Mouse (Mus musculus) E14TG2a.4 (cell line): Measurements from ENCODE around the gene Vwa3a.
A peak's percentile ranks its signal among the peaks of the same experiment; 100 is the strongest.

Experiments used
- H3K27me3 ChIP-seq: 2 replicates; pipeline ENCODE4 v1.6.1; 2014; ENCODE audit warnings: low read length, control low read depth; ENCODE audit not compliant: insufficient read depth
- H3K36me3 ChIP-seq: 2 replicates; pipeline ENCODE4 v1.6.1; 2014; ENCODE audit warnings: low read length, control low read depth; ENCODE audit not compliant: insufficient read depth
- H3K4me1 ChIP-seq: replicated peaks from 2 replicates; pipeline ENCODE4 v1.6.1; 2014; ENCODE audit warnings: low read depth, low read length, control low read depth
- H3K4me3 ChIP-seq: replicated peaks from 2 replicates; pipeline ENCODE4 v1.5.1; 2014; ENCODE audit warnings: mild to moderate bottlenecking, low read length
- H3K9me3 ChIP-seq: 2 replicates; pipeline ENCODE4 v1.6.1; 2014; ENCODE audit warnings: low read length, control low read depth
- CTCF ChIP-seq: conservative IDR thresholded peaks from 2 replicates; pipeline ENCODE4 v1.5.1; 2014; ENCODE audit warnings: low read length
- NANOG ChIP-seq: IDR thresholded peaks from 2 replicates; pipeline ENCODE4 v1.6.1; 2014; ENCODE audit warnings: borderline replicate concordance, low read length, mixed read lengths
- POU5F1 ChIP-seq: IDR thresholded peaks from 2 replicates; pipeline ENCODE4 v1.6.1; 2014; ENCODE audit warnings: low read length, borderline replicate concordance

Gene Vwa3a

GRCm38 (mm10) chr7:120751906-120752305, 12.8 kb downstream of the Vwa3a start:
- H3K4me3 ChIP-seq, result no peak overlapping the region
- TF ChIP-seq NANOG (no peak), CTCF (no peak), POU5F1 (no peak)
- no peaks in the 10 kb centered on the region for H3K4me1 ChIP-seq
- H3K36me3 ChIP-seq, result no peaks in the 10 kb centered on the region
- H3K27me3 ChIP-seq, result no peaks in the 10 kb centered on the region; the same call in 1 of the 2 replicates
- 0 out of 2 replicates have a peak, but pooled peaks cover under 1% of the 10 kb centered on the region for H3K9me3 ChIP-seq

DNA sequence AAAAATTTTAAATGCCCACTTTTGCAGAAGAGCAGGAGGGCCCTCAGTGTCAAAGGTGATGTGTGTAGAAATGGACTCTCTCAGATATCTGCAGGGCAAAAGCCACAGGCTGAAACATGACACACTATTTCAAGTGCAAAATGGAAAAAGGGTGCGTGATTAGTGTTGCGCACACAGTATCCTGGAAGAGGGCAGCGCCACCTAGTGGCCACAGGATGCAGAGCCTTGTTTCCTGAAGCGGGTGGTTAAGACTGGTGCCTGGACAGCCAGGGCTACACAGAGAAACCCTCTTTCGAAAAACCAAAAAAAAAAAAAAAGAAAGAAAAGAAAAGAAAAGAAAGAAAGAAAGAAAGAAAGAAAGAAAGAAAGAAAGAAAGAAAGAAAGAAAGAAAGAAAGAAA, 15.6 kb downstream of the Vwa3a start:
- Histone ChIP-seq H3K9me3 (0 out of 2 replicates have a peak, but pooled peaks cover 3% of the 10 kb centered on the region), H3K4me1 (no peaks in the 10 kb centered on the region), H3K27me3 (no peaks in the 10 kb centered on the region), H3K36me3 (no peaks in the 10 kb centered on the region), H3K4me3 (no peak overlapping the region)
- TF ChIP-seq CTCF (peak; percentile 76), POU5F1 (no peak), NANOG (no peak)

- H3K9me3 ChIP-seq, result peaks cover 3% of the 10 kb centered on the region; the same call in 1 of the 2 replicates
- peaks cover 6% of the 10 kb centered on the region; the same call in 1 of the 2 replicates for H3K27me3 ChIP-seq
- H3K36me3 ChIP-seq, result no peaks in the 10 kb centered on the region
- TF ChIP-seq NANOG, result no peak
- TF ChIP-seq CTCF, result no peak
- TF ChIP-seq POU5F1, result no peak
- no peak overlapping the region for H3K4me3 ChIP-seq
- H3K4me1 ChIP-seq, result no peaks in the 10 kb centered on the region
Observed at GRCm38 (mm10) chr7:120767369-120767768, 28.3 kb downstream of the Vwa3a start.

DNA sequence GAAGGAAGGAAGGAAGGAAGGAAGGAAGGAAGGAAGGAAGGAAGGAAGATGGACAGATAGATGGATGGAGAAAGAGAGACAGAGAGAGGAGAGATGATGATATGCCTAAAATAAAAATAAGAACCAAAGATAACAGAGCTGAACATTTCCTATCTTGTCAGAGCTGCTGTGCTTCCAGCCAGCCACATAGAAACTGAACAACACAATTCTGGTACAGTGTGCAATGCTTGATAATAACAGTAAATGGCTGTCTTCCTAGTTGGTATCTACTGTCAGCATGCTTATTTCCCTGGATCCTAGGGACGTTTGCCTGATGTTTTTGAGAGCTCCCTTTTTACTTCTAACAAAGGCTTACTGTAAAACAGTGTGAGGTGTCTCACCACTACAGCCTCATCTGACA, 32.3 kb downstream of the Vwa3a start:
- H3K9me3 ChIP-seq, result peaks cover 3% of the 10 kb centered on the region; the same call in 1 of the 2 replicates
- TF ChIP-seq CTCF (no peak), POU5F1 (no peak), NANOG (no peak)
- H3K4me3 ChIP-seq, result no peak overlapping the region
- H3K36me3 ChIP-seq, result no peaks in the 10 kb centered on the region
- H3K27me3 ChIP-seq, result peaks cover 6% of the 10 kb centered on the region; the same call in 1 of the 2 replicates
- no peaks in the 10 kb centered on the region for H3K4me1 ChIP-seq

GRCm38 (mm10) chr7:120778012-120778411, 38.9 kb downstream of the Vwa3a start:
- no peaks in the 10 kb centered on the region for H3K9me3 ChIP-seq
- peaks cover 5% of the 10 kb centered on the region; the same call in 1 of the 2 replicates for H3K27me3 ChIP-seq
- H3K36me3 ChIP-seq, result no peaks in the 10 kb centered on the region
- no peak for TF ChIP-seq NANOG
- no peak for TF ChIP-seq CTCF
- no peak for TF ChIP-seq POU5F1
- no peak overlapping the region for H3K4me3 ChIP-seq
- no peaks in the 10 kb centered on the region for H3K4me1 ChIP-seq

- Histone ChIP-seq H3K27me3 (0 out of 2 replicates have a peak, but pooled peaks cover 6% of the 10 kb centered on the region), H3K36me3 (no peaks in the 10 kb centered on the region)
Observed at GRCm38 (mm10) chr7:120795544-120795943, 56.4 kb downstream of the Vwa3a start.

GRCm38 (mm10) chr7:120796369-120796768, 57.3 kb downstream of the Vwa3a start:
- Histone ChIP-seq H3K27me3 (0 out of 2 replicates have a peak, but pooled peaks cover 6% of the 10 kb centered on the region), H3K4me3 (no peak overlapping the region), H3K36me3 (no peaks in the 10 kb centered on the region), H3K4me1 (no peaks in the 10 kb centered on the region), H3K9me3 (peaks cover 10% of the 10 kb centered on the region)
- TF ChIP-seq CTCF (no peak), POU5F1 (no peak), NANOG (no peak)

More at GRCm38 (mm10) chr7:120795544-120795943, 56.4 kb downstream of the Vwa3a start:
- Histone ChIP-seq H3K9me3 (peaks cover 10% of the 10 kb centered on the region), H3K4me1 (no peaks in the 10 kb centered on the region), H3K4me3 (no peak overlapping the region)
- TF ChIP-seq NANOG, result no peak
- no peak for TF ChIP-seq POU5F1
- TF ChIP-seq CTCF, result no peak

- Histone ChIP-seq H3K9me3 (peaks cover 2% of the 10 kb centered on the region; the same call in 1 of the 2 replicates), H3K27me3 (peaks cover 5% of the 10 kb centered on the region; the same call in 1 of the 2 replicates), H3K36me3 (no peaks in the 10 kb centered on the region), H3K4me1 (no peaks in the 10 kb centered on the region), H3K4me3 (no peak overlapping the region)
- TF ChIP-seq POU5F1 (no peak), NANOG (no peak), CTCF (no peak)
Observed at GRCm38 (mm10) chr7:120803268-120803667, 64.2 kb downstream of the Vwa3a start.

GRCm38 (mm10) chr7:120809705-120810104, 70.6 kb downstream of the Vwa3a start:
- no peaks in the 10 kb centered on the region for H3K4me1 ChIP-seq
- H3K9me3 ChIP-seq, result no peaks in the 10 kb centered on the region
- peaks cover 39% of the 10 kb centered on the region for H3K27me3 ChIP-seq
- no peak for TF ChIP-seq CTCF
- TF ChIP-seq NANOG, result no peak
- TF ChIP-seq POU5F1, result no peak
- no peaks in the 10 kb centered on the region for H3K36me3 ChIP-seq
- peak overlapping the region; percentile 79 for H3K4me3 ChIP-seq

DNA sequence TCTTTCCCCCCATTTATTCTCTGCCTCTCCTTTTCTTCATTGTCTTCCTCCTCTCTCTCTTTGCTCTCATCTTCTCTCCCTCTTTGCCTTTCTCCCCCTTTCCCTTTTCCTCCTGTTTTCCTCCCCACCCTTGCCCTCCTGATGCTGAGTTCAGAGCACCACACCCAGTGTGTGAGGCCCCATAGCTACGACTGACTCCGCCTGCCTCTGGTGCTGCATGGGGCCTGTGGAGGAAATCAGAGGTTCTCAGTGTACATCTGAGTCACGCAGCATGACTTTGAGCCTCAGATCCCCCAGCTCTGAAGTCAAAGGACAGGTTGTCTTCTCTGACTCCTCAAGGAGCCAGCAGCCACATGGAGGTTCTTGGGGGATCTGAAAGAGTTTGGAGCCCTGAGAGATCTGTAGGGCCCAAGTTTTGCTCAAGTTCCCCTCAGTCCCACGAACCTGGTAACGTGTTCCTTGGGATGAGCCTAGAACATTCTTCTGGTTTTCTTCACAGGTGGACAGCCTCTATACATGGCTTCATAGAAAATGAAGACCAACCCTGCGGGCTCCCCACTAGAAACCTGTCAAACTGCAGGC, 72.8 kb downstream of the Vwa3a start, which contains the start of gene Gm5737:
Gm5737 (plus strand) TSS at position 532 of the 582 bp plus-strand sequence.
- Histone ChIP-seq H3K4me1 (no peaks in the 10 kb centered on the region), H3K36me3 (no peaks in the 10 kb centered on the region), H3K4me3 (no peak within 1 kb of the TSS), H3K27me3 (peaks cover 39% of the 10 kb centered on the region), H3K9me3 (no peaks in the 10 kb centered on the region)
- TF ChIP-seq CTCF (no peak), POU5F1 (no peak), NANOG (no peak)
